Mouse (Mus musculus) effector memory CD4-positive, alpha-beta T cell, adult 5 months (primary cell): ENCODE data around the gene Muc3a. TPM values are rescaled to one million over a fixed set of nuclear protein-coding genes. Genes with fewer than 3 reads are reported as not detected.

Source experiments
- polyA plus RNA-seq: library from polyadenylated mRNA; unstranded; fragments of 100-300 nt; shearing (Covaris generic); gene quantifications from one replicate; pipeline ENCODE4 v1.2.1, GENCODE M21; 2017

Muc3a gene
- not detected for polyA plus RNA-seq

DNA sequence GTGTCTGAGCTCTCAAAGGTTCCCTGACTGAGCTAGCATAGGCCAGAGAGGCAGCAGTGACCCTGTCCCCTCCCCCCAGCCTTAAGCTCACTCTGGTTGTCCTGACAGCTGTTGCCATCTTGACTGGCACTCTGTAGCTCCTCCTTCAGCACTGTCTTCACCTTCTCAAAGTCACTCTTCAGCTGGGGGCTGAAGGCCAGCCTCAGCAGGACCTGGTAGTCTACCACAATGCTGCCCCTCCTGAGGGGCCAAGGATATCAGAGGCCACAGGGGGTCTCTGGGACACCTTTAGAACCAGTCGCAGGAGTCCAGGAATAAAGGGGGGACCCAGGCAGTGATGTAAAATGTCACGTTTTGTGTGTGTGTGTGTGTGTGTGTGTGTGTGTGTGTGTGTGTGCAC lies at the start of gene Muc3a:
Gene Muc3a, minus strand, starts transcription at position 101 of the 400 bp plus-strand sequence.

Other genes with a start within 250 kb of the Muc3a start
- gene Cldn15, start 245.8 kb downstream of the Muc3a start, polyA plus RNA-seq: not detected
- gene Plod3, start 225.4 kb downstream of the Muc3a start, polyA plus RNA-seq: 5.3 TPM
- 23.6 TPM for gene Znhit1, start 224.4 kb downstream of the Muc3a start, polyA plus RNA-seq
- 0.15 TPM for gene Vgf, start 186.0 kb downstream of the Muc3a start, polyA plus RNA-seq
- 39.8 TPM for gene Ap1s1, start 166.3 kb downstream of the Muc3a start, polyA plus RNA-seq
- not detected for gene Serpine1, start 140.1 kb downstream of the Muc3a start, polyA plus RNA-seq
- gene Trim56, start 96.2 kb downstream of the Muc3a start, polyA plus RNA-seq: 6.5 TPM
- 0.80 TPM for gene Muc3, start 63.1 kb downstream of the Muc3a start, polyA plus RNA-seq
- gene Ache, start 75.1 kb upstream of the Muc3a start, polyA plus RNA-seq: not detected
- gene Ufsp1, start 82.2 kb upstream of the Muc3a start, polyA plus RNA-seq: 1.3 TPM
- 101 TPM for gene Srrt, start 95.3 kb upstream of the Muc3a start, polyA plus RNA-seq
- 3.3 TPM for gene Trip6, start 102.0 kb upstream of the Muc3a start, polyA plus RNA-seq
- 9.6 TPM for gene Slc12a9, start 121.2 kb upstream of the Muc3a start, polyA plus RNA-seq
- gene Ephb4, start 137.7 kb upstream of the Muc3a start, polyA plus RNA-seq: not detected